Mouse (Mus musculus) kidney, postnatal 36 days (tissue): Measurements from ENCODE around the gene H2-Q10.
A peak's percentile ranks its signal among the peaks of the same experiment; 100 is the strongest.

ENCODE experiments used
- DNase-seq, 2 experiments: peaks; one replicate each; pipeline ENCODE4 v3.0.0; 2021 to 2022; ENCODE audit warnings: mixed read lengths in 2 of 2

Gene H2-Q10

GRCm38 (mm10) chr17:35516652-35517500, 47.0 kb downstream of the H2-Q10 start, which contains the start of the genes Tcf19 and Cchcr1:
Tcf19 (minus strand) TSS chr17:35516824.
Cchcr1 (plus strand) TSS chr17:35517100.
- peak; percentile 98 to 99 for DNase-seq

GRCm38 (mm10) chr17:35517526-35517925, 47.6 kb downstream of the H2-Q10 start:
- peak in 1 of 2 experiments; percentile 12 for DNase-seq
